Mouse (Mus musculus) adrenal gland, adult 8-10 months (tissue): ENCODE data around the gene Rasl11b. TPM values are rescaled to one million over a fixed set of nuclear protein-coding genes. Genes with fewer than 3 reads are reported as not detected.

Experiments
- total RNA-seq, 4 experiments: library from RNA; stranded (reverse); gene quantifications; 2 replicates each; pipeline ENCODE4 v1.2.4; 2022

Gene Rasl11b
- total RNA-seq, 4 experiments from 2014 or later, result 21.0 to 26.2 (median 23.7) TPM

Other genes with a start within 250 kb of the Rasl11b start
- gene Usp46, start 126.9 kb upstream of the Rasl11b start, total RNA-seq, result 10 to 100 TPM; 35.5 to 44.5 (median 40.4) TPM